Mouse (Mus musculus): ENCODE data around the gene A730071L15Rik.

The A730071L15Rik gene

DNA sequence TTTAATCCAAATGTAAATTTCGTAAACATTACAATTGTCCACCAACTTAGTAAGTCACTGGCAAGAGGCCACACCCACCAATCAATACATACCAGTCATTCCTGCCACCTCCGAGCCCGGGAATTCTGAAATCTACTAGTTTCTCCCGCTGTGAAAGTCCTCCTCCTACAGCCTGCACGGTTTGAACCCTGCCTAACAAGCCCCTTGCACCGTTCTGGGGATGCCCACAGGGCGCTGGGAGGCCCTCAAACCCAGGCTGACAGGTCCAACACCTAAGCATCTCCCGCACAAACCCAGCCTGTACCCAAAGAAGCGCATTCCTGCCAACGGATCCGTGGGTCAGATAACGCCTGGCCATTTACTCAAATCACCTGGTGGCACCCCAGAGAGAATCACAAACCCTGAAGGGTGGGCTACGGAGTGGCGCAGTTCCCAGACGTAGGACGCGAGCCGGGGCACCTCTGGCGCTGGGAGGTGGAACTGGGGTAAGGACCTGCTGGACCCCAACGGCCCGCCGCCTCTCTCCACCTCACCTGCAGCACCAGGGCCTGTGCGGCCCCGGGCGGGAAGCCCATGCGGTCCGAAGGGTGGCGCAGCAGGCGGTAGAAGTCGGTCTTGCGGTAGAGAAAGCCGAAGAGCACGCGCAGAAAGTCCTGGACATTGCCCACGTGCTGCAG lies at the start of gene A730071L15Rik:
TSS of gene A730071L15Rik (plus strand) at position 620 of the 677 bp plus-strand sequence.
- peak in 1 of 2 experiments; percentile 25 for DNase-seq

DNA sequence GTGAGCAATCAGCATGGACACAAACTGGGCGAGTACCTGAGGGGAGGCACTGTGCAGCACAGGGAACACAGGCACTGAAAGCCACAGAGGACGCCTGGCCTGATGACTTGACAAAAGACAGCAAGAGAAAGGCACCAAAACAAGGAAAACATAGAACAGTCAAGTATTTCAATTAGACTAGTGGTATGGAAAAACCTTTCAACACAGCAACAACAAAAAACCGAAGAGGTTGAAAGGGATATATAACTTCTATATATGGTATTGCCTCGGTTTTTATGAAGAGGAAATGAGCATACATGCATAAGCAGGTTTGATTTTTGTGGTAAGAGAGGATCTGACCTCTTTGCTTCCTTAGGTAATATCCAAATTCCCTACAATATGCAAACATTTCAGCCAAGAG lies 47.0 kb upstream of the A730071L15Rik start:
- no peak for DNase-seq

DNA sequence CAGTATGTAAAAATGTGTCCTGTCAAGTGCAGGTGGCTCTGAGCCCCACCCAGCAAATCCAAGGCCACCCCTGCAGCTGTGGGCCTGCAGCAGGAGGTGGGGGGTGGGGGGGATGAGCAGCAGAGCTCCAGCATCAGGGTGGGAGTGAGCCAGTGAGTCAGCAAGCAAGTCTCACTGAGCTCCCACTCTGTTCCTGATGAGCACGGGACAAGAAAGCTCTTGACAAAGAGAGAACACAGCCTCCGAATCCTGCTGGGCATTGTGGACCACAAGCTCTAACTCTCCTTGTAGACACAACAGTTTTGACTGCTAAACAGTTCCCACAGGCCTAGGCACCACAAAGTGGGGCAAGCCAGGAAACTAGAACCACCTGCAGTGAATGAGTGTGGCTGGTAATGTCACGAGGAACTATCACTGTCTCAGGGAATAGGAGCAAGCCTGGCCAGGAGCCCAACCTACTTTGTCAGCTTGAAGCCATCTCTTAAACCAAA lies 45.6 kb upstream of the A730071L15Rik start:
- peak; percentile 36 to 44 for DNase-seq

DNA sequence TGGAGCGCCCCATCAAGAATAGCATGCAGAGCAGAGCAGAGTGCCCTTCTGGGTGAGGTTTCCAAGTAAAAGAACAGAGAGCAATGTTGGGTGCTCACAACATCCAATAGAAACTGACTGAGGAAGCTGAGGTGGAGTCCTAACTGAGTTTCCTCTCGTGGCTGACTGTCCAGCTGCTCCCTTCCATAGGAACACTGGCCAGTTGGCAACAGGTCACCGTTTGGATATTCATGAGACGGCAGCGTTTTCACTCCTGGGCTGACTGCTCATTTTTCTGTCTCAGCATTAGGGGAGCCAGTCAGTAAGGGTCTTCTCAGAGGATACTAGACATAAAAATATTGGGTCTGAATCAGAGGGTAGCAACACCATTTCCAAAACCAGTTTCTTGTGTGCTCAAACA lies 43.2 kb upstream of the A730071L15Rik start:
- peak in 1 of 2 experiments; percentile 28 for DNase-seq

DNA sequence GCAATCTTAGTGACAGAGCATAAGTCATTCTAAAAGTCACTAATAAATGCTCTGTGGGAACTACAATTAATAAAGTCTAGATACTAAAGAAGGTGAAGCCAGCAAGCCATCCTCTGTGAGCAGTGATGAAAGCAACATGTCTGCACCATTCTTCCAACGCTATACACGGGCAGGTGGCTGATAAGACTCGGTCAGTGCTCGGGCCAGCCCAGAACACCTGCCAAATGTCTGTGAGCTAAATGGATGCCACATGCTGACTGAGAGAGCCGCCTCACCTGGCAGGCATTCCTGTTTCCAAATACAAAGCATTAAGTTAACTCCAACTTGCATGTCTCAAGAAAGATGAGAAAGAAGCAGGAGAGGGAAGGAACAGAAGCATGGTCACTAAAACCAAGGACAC lies 42.7 kb upstream of the A730071L15Rik start:
- peak; percentile 81 to 90 for DNase-seq

DNA sequence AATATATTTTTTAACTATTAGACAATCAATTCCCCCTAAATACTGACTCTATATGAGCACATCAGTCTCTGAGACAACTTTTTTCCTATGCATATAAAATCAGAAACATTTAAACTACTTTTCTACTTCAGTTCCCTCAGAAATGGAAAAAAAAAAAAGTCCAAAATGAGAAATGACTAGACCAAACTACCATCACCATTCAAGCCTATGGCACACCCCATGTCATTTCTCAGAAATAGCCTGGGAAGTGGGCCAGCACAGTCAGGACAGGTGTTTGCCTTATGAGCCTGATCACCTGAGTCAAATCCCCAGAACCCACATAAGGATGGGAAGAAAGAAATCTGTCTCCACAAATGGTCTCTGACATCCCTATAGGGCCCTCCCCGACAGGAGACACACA lies 41.3 kb upstream of the A730071L15Rik start:
- no peak for DNase-seq

DNA sequence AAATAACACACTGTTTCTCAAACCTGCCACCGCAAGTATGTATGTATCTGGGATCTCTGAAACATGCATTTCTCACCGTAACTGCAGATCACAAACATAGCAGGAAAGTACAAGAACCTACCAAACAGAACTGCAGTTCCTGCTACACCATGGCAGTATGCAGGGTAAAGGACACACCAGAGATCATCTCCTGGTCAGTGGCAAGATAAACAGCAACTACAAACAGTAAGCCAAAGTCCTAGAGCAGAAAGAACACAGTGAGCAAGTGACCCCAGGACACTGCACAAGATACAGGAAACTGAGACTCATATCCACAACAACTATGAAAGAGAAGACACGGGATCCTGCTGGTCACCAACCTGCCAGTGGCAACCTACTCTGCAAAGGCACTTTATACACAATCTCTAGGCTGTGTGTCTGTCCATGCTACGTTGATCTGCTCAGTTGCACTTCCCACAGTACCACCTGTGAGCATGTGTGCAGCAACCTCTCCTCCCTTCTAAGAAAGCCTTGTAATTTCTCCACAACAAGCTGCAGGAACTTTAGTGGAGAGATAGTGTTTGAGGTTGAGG lies 40.0 kb upstream of the A730071L15Rik start:
- DNase-seq, result no peak

DNA sequence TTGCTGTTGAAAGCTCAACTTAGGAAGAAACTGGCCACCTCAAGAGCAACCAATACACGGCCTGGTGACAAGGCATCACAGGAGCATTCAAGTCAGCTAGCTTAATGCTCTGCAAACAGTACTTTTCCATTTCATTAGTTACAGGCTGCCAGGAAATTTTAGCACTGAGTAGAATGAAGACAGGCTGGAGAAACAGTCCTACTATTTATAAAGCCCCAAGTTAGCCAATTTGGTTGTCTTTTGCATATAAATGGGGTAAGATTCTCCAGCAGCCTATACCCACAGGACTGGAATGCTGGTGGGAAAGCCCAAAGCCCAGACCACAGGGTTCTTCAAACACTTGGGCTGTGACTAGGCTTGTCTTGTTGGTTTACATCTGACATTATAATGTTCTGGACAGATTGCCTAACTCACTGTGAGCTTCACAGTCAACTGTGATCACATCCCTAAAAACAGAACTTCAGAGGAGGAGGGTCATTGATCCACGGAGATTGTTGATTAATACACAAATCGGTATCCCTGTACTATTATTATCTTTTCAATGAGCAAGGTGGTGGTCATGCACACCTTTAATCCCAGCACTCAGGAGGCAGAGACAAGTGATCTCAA lies 39.1 kb upstream of the A730071L15Rik start:
- no peak for DNase-seq

DNA sequence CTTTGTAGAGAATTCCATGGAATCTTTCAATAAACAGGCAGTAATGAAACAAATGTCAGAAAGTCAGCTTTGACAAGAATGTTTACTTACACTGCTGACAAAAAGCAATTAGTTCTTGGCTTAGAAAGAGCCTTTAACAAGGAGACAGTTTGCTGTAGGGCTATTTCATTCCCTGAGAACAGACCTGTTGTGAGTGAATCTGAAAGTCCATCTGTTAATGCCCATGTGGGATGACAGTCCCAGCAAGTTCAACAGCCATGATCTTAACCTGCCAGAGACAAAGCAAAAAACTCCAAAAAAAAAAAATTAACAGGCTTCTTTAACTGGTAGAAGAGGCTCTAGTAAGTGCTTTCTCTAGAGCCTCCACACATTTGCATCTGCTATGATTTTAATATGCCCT lies 38.3 kb upstream of the A730071L15Rik start:
- DNase-seq, result peak in 1 of 2 experiments; percentile 41

DNA sequence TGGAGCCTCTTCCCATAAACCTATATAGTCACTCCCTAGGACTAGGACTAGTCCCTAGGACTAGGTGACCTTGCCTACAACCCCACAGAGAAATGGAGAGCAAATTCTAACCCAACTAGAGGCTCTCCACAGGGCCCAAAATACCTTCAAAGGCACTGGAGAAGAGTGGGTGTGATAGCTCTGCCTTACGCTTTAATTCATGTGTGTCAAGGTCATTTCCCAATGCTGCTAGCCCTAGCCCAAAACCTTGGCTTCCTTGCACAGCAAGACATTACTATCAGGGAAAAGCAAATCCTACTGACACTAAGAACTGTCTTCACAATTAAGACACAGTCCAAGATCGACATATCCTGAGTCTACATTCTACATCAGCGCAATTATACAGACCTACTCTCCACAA lies 36.8 kb upstream of the A730071L15Rik start:
- DNase-seq, result no peak

DNA sequence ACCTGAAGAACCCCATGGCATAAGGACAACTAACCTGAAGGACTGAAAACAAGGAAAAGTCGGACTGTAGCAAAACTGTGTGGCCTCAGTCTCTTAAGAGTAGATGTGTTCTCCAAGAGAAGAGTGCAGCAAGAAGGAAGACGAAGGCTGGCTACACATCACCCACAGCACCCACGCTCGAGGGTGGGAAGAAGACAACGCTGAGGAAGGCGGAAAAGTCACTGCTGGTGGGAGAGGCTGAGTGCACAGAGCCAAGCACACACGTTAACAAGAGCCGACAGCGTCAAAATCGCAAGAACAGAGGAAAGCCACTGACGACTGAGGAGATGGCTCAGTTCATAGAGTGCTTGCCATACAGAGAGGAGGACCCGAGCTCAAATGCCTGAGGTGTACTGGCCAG lies 36.1 kb upstream of the A730071L15Rik start:
- DNase-seq, result no peak

DNA sequence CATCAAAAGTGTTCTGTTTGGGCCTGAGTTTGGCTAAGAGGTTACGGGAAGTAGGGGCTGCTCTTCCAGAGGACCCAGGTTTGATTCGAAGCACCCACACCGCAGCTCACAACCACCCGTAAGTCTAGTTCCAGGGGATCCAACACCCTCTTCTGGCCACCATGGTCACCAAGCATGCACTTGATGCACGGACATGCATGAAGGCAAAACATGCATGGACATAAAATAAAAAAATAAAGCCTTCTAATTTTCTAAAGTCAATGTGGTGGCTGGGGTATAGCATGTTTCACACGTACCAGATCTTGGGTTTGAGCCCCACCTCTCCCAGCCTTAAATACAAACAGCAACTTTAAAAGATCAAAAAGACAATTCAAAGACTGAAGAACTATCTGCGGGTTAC lies 35.0 kb upstream of the A730071L15Rik start:
- no peak for DNase-seq

DNA sequence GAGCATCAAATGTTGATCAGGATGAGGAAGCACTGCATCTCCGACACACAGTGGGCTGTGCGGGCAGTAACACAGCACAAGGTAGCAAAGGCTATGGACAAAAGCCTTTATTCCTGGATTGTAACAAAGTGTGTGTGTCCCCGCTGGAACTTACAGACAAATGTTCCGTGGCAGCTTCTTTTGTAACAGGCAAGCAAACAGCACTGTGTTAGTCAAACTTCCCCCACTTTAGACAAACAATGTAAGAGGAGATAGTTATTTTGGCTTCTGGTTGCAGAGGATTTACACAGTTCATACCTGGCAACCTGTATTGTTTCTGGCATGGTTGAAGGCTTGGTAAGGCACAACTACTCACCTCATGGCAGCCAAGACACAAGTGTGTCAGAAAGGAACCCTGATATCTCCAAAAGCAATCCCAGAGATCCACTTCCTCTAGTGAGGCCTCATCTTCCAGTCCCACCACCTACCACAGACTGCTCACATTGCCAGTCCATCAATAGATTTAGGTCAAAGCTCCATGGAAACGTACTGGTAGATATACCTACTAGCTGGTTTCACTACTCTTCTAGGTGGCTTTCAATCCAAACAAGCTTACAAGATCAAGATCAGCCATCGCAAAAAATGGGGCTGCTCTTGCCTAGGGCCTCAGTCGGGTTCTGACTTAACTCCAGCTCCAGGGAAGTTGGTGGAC lies 34.3 kb upstream of the A730071L15Rik start:
- DNase-seq, result no peak

DNA sequence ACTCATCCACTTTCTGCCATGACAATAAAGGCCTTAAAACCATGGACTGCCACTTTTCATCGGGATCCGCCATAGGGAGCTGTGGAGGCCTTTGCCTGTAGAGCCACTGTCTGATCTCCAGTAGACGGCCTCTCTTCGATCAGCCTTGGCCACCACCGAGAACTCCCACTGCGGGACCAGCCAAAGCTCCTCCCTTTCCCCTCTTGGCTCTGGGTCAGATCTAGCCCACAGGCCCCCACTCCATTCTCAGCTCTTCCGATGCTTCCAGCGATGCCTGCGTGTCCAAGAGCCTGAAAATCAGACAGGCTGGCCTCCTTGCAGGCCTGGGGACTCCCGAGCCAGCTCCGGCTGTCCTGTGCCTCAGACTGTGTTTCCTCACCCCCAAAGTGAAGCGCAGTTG lies 33.5 kb upstream of the A730071L15Rik start:
- no peak for DNase-seq

DNA sequence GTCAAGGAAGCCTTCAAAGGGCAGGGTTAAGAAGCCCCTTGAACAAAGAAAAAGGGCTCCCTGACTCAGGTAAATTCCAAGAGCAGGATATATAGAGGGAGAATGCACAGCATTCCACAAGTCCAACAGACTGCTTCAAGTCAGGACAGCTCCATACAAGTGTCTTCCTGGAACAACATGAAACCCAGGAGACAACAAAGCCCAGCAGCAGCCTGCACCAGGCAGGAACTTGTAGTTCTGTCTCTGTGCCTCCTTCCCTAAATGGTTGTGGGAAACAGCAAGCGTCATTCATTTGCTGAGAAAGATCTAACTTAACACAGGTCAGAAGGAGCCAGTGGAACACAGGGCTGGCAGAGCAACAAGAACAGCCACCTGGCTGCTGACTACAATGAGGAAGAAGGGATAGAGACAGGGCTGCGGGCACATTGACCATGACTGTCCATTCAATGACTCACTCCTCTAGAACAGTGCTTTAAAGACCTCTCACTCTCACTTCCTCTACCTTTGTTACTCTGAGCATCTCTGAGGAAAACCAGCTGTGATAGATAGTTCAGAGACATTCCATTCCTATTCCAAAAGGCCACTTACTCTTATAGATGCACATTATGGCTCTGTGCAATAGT lies 30.7 kb upstream of the A730071L15Rik start:
- peak in 1 of 2 experiments; percentile 56 for DNase-seq

DNA sequence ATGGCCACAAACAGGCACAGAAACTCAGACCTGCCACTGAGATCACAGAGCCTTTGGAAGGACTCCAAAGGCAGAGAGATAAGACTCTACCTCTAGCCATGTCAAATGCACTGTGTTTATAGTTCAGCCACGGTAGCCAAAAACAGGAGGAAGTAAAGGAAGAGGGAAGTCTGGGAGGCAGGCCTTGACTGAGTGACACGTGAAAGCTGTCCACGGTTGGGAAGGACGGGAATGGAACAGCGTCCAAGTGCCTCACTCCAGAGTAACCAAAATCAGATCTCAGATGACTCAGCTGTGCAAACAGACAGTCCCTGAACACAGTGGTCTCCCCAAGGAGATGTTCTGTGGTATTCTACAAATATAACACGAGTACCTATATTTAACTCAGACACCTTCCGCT lies 25.1 kb upstream of the A730071L15Rik start:
- peak in 1 of 2 experiments; percentile 39 for DNase-seq

DNA sequence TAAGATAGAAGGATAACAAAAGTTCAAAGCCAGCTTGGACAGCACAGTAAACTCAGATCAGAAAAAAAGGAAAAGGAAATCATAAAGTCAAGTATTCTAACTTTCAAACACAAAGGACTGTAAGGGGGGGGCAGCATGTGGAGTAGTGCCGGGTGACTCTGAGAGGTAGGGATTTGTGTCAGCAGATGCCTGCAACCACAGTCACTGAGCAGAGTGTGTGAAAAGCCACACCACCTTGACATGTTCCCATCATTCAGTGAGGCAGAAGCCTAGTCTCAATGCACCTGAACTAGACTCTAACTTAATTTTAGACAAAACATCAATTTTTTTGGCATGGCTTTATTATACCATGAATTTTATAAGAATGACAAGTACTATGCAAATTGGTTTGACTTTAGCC lies 24.3 kb upstream of the A730071L15Rik start:
- no peak for DNase-seq

DNA sequence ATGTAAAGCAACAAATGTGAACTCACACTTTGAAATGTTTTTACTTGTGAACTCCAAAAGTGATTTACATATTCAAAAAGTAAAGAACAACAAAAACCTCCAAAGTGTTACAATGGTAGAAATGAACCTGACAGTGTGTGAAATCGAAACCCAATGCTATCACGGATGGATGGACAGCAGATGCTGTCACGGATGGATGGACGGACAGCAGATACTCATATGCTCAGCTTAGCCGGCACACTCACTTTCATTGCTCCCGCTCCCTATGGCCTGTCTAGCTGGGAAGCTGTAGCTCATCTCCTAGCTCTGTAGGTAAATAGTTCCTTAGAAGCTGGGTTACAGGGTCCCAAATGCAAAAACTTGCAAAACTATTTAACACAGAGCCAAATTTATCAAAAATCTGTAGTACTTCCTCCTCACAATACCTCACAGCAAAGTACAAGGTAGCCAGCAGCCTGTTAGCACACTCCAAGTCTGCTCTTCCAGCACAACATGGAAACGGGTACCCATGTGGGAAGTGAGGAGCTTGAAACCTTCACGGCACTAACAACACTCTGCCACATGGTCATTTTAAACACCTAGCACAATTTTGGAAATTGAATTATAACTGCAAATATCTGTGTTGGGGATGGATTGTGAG lies 21.9 kb upstream of the A730071L15Rik start:
- DNase-seq, result no peak

DNA sequence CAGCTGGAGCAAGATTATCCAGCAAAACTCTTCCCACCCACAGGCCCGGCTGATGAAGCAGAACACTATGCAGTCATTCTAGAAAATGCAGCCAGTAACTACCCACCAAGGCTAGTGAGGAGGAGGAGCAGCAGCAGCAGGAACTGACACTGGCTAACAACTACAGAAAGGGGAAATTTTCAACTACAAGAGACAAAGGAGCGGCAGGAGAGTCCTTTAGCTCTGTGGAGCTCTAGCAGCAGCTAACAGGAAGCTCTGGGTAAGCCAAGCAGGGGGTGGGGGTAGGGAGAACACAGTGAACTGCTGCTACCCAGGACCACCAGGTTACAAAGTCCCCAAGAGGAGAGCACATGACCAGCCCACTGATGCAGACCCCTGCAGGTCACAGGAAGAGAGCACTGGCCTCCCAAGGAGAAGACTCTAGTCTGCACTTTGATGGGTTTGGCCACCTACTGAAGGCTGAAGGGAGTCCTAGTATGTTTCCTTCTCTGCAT lies 21.1 kb upstream of the A730071L15Rik start:
- no peak for DNase-seq

DNA sequence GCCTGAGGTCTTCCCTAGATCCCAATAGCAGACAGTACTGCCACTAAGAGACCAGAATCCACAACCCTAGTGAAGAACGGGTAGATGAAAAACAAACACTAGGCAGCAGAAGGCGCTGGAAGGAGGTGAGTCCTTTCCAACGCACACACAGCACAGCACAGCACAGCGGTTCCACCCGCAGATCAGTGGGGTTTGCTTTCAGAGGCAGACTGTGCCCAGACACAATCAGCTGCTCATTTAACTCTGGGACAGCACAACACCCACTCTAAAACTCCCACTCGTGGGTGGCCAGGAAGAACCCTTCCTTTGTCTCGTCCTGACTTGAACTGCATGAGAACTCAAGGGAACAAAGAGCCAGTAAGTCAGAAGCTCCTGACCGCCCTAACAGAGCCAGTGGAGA lies 20.6 kb upstream of the A730071L15Rik start:
- no peak for DNase-seq

DNA sequence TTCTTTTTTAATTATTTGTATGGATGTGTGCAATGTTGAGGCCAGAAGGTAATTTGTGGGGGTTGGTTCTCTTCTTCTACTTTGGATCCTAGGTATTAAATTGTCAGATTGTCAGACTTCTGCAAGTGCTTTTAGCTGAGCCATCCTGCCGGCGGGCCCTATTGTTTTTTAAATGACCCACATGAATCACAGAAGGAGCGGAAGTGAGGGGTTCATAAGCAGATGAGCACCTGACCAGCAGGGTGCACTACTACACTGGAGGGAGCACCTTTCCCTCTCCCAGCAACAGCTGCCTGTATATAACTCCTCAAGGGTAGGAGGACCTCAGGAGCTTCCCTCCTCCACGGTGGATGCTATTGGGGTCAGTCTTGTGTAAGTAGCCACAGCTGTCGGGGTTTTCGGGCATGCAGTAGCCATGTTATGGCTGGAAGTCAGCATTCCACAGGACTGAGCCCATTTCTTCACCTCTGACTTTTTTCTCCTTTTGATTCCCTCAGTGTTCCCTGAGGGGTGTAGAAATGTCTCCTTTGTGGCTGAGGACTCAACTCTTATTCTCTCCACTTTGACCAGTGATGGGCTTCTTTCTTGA lies 18.9 kb upstream of the A730071L15Rik start:
- DNase-seq, result no peak

DNA sequence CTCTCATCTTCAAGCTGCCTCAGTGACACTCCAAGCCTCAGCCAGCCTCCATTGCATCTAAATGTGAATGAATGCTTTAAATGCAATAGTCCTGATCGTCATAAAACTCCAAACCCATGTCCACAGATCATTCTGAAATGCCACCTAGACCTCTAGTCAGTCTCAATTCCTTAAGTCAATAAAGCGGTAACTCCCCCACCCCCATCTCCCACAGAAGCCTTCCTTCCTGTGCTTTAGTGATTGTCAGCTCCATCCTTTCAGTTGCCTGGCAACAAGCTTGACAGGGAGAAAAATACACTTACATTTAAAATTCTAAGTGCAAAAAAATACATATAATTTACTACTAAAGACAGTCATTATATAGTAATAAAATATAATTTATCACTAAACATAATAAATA lies 16.6 kb upstream of the A730071L15Rik start:
- DNase-seq, result no peak
